Mouse (Mus musculus) stomach, postnatal 0 days (tissue): ENCODE results near the gene Paqr7.

Experiments used
- CTCF ChIP-seq: IDR thresholded peaks from 2 replicates; pipeline ENCODE4 v1.5.1; 2016; ENCODE audit warnings: antibody characterized with exemption, low read depth, mild to moderate bottlenecking, moderate library complexity
- EP300 ChIP-seq: optimal IDR thresholded peaks from 2 replicates; pipeline ENCODE3; 2016; ENCODE audit warnings: antibody characterized with exemption

GRCm38 (mm10) chr4:134559154-134559553, 62.7 kb downstream of the Paqr7 start:
- TF ChIP-seq CTCF (no peak), EP300 (no peak)
